Mouse (Mus musculus): ENCODE measurements around the gene Fam53b. TPM values are rescaled to one million over a fixed set of nuclear protein-coding genes. Genes with fewer than 3 reads are reported as not detected.

Fam53b gene
- total RNA-seq, 1 experiment from 2014 or later: 19.9 TPM

GRCm38 (mm10) chr7:132793467-132793866 is 20.2 kb downstream of the Fam53b start:
- ATAC-seq (replicated peaks; ENCODE audit: low read depth, poor library complexity, severe bottlenecking): no peak

GRCm38 (mm10) chr7:132790447-132791219 is 23.1 kb downstream of the Fam53b start:
- no peak for ATAC-seq (replicated peaks; ENCODE audit: low read depth, poor library complexity, severe bottlenecking)

- no peak for ATAC-seq (replicated peaks; ENCODE audit: low read depth, poor library complexity, severe bottlenecking)
These were observed 24.9 kb downstream of the Fam53b start for GRCm38 (mm10) chr7:132788826-132789225.

- ATAC-seq (replicated peaks; ENCODE audit: low read depth, poor library complexity, severe bottlenecking): peak; percentile 49
These were observed 26.0 kb downstream of the Fam53b start for GRCm38 (mm10) chr7:132787496-132788190.

- ATAC-seq (replicated peaks; ENCODE audit: low read depth, poor library complexity, severe bottlenecking): no peak
These were observed 26.7 kb downstream of the Fam53b start for GRCm38 (mm10) chr7:132787022-132787421.

GRCm38 (mm10) chr7:132786522-132786921 is 27.2 kb downstream of the Fam53b start:
- ATAC-seq (replicated peaks; ENCODE audit: low read depth, poor library complexity, severe bottlenecking): no peak

GRCm38 (mm10) chr7:132786011-132786410 is 27.7 kb downstream of the Fam53b start:
- ATAC-seq (replicated peaks; ENCODE audit: low read depth, poor library complexity, severe bottlenecking): no peak

- ATAC-seq (replicated peaks; ENCODE audit: low read depth, poor library complexity, severe bottlenecking): no peak
These were observed 29.6 kb downstream of the Fam53b start for GRCm38 (mm10) chr7:132784101-132784500.

GRCm38 (mm10) chr7:132781850-132782249 is 31.8 kb downstream of the Fam53b start:
- no peak for ATAC-seq (replicated peaks; ENCODE audit: low read depth, poor library complexity, severe bottlenecking)

- no peak for ATAC-seq (replicated peaks; ENCODE audit: low read depth, poor library complexity, severe bottlenecking)
These were observed 32.4 kb downstream of the Fam53b start for GRCm38 (mm10) chr7:132781130-132781814.

- ATAC-seq (replicated peaks; ENCODE audit: low read depth, poor library complexity, severe bottlenecking): no peak
These were observed 33.1 kb downstream of the Fam53b start for GRCm38 (mm10) chr7:132780611-132781010.

GRCm38 (mm10) chr7:132778630-132779029 is 35.1 kb downstream of the Fam53b start:
- no peak; the same call in 1 of the 2 replicates for ATAC-seq (replicated peaks; ENCODE audit: low read depth, poor library complexity, severe bottlenecking)

GRCm38 (mm10) chr7:132777728-132778453 is 35.8 kb downstream of the Fam53b start:
- peak; percentile 42; the same call in 1 of the 2 replicates for ATAC-seq (replicated peaks; ENCODE audit: low read depth, poor library complexity, severe bottlenecking)

- ATAC-seq (replicated peaks; ENCODE audit: low read depth, poor library complexity, severe bottlenecking): no peak
These were observed 36.6 kb downstream of the Fam53b start for GRCm38 (mm10) chr7:132777117-132777516.

- ATAC-seq (replicated peaks; ENCODE audit: low read depth, poor library complexity, severe bottlenecking): no peak
These were observed 37.2 kb downstream of the Fam53b start for GRCm38 (mm10) chr7:132776338-132777111.

GRCm38 (mm10) chr7:132775922-132776321 is 37.8 kb downstream of the Fam53b start:
- no peak for ATAC-seq (replicated peaks; ENCODE audit: low read depth, poor library complexity, severe bottlenecking)

- ATAC-seq (replicated peaks; ENCODE audit: low read depth, poor library complexity, severe bottlenecking): no peak
These were observed 38.4 kb downstream of the Fam53b start for GRCm38 (mm10) chr7:132775333-132775732.

GRCm38 (mm10) chr7:132773011-132773705 is 40.5 kb downstream of the Fam53b start:
- no peak for ATAC-seq (replicated peaks; ENCODE audit: low read depth, poor library complexity, severe bottlenecking)

GRCm38 (mm10) chr7:132772440-132772839 is 41.2 kb downstream of the Fam53b start:
- peak; percentile 64; the same call in 1 of the 2 replicates for ATAC-seq (replicated peaks; ENCODE audit: low read depth, poor library complexity, severe bottlenecking)

Data from common myeloid progenitor, adult 5-6 weeks (primary cell).